Mouse (Mus musculus) left cerebral cortex, adult 2 months (tissue): ENCODE measurements around the gene Pilrb1. TPM values are rescaled to one million over a fixed set of nuclear protein-coding genes. Genes with fewer than 3 reads are reported as not detected.

Experiments
- DNase-seq, 2 experiments: peaks; one replicate each; pipeline ENCODE4 v3.0.0; 2021 to 2022; ENCODE audit warnings: low spot score in 2 of 2, mixed read lengths in 1 of 2; ENCODE audit errors: extremely low spot score in 1 of 2
- H3K27ac ChIP-seq: fragments of 200-600 bp; 2 replicates; pipeline ENCODE4 v1.8.1; 2022
- H3K4me3 ChIP-seq: fragments of 200-600 bp; 2 replicates; pipeline ENCODE4 v1.8.1; 2022
- CTCF ChIP-seq: fragments of 200-600 bp; IDR thresholded peaks from 2 replicates; pipeline ENCODE4 v1.8.1; 2022; ENCODE audit warnings: antibody characterized with exemption, mild to moderate bottlenecking, moderate library complexity
- intact Hi-C: fragments of 180-260 bp; cut with DNase I; formaldehyde crosslinking; loops from one replicate; pipeline ENCODE4 v1.15.1; 2025
- total RNA-seq, 2 experiments: library from RNA; stranded (reverse); gene quantifications; 2 replicates each; pipeline ENCODE4 v1.2.3; 2021

The Pilrb1 gene
- total RNA-seq, 2 experiments from 2014 or later, result not detected

- DNase-seq, result no peak
- TF ChIP-seq CTCF, result no peak
- intact Hi-C loops, result no loop called here
- Histone ChIP-seq H3K27ac (no peak overlapping the region), H3K4me3 (no peak overlapping the region)
Observed at GRCm38 (mm10) chr5:137817466-137818222, 40.3 kb downstream of the Pilrb1 start.

GRCm38 (mm10) chr5:137808316-137808715 is 49.6 kb downstream of the Pilrb1 start:
- intact Hi-C loops, result no loop called here
- no peak for DNase-seq
- Histone ChIP-seq H3K27ac (no peak overlapping the region), H3K4me3 (no peak overlapping the region)
- TF ChIP-seq CTCF, result no peak

GRCm38 (mm10) chr5:137806158-137806557 is 51.7 kb downstream of the Pilrb1 start:
- TF ChIP-seq CTCF, result no peak
- intact Hi-C loops, result no loop called here
- H3K27ac ChIP-seq, result no peak overlapping the region
- no peak for DNase-seq
- H3K4me3 ChIP-seq, result no peak overlapping the region

Other genes starting within 250 kb of the Pilrb1 start
- 10 to 100 TPM in 1 of 2 experiments, 1 to 10 TPM in 1; 9.6 to 11.2 TPM for gene Pcolce, start 244.3 kb downstream of the Pilrb1 start, total RNA-seq
- under 1 TPM; 0.23 to 0.42 TPM for gene Fbxo24, start 229.1 kb downstream of the Pilrb1 start, total RNA-seq
- 10 to 100 TPM; 15.9 to 21.2 TPM for gene Lrch4, start 229.0 kb downstream of the Pilrb1 start, total RNA-seq
- 10 to 100 TPM; 11.6 to 12.8 TPM for gene Gm20605, start 228.9 kb downstream of the Pilrb1 start, total RNA-seq
- gene Sap25, start 216.8 kb downstream of the Pilrb1 start, total RNA-seq, result 1 to 10 TPM; 4.8 to 7.2 TPM
- under 1 TPM; 0.14 to 0.29 TPM for gene Irs3, start 212.4 kb downstream of the Pilrb1 start, total RNA-seq
- 10 to 100 TPM; 43.6 to 45.5 TPM for gene Agfg2, start 173.4 kb downstream of the Pilrb1 start, total RNA-seq
- 10 to 100 TPM; 76.3 to 81.7 TPM for gene Nyap1, start 116.5 kb downstream of the Pilrb1 start, total RNA-seq
- gene Tsc22d4, start 112.4 kb downstream of the Pilrb1 start, total RNA-seq, result 100 to 1,000 TPM; 150 to 156 TPM
- 10 to 100 TPM; 22.8 to 25.6 TPM for gene Ppp1r35, start 79.3 kb downstream of the Pilrb1 start, total RNA-seq
- gene Mepce, start 70.5 kb downstream of the Pilrb1 start, total RNA-seq, result 10 to 100 TPM; 40.1 to 45.2 TPM
- gene Zcwpw1, start 70.3 kb downstream of the Pilrb1 start, total RNA-seq, result 1 to 10 TPM; 5.7 to 8.2 TPM
- 1 to 10 TPM in 1 of 2 experiments, under 1 TPM in 1; 0.54 to 1.3 TPM for gene Pilra, start 21.8 kb downstream of the Pilrb1 start, total RNA-seq
- not detected for gene Pilrb2, start 13.7 kb upstream of the Pilrb1 start, total RNA-seq
- gene Cyp3a13, start 63.5 kb upstream of the Pilrb1 start, total RNA-seq, result under 1 TPM in 1 of 2 experiments, not detected in 1; 0.14 TPM
- 10 to 100 TPM; 17.1 to 17.6 TPM for gene Gjc3, start 105.0 kb upstream of the Pilrb1 start, total RNA-seq
- gene Azgp1, start 123.4 kb upstream of the Pilrb1 start, total RNA-seq, result not detected
- not detected for gene Smok3a, start 163.2 kb upstream of the Pilrb1 start, total RNA-seq
- not detected for gene Smok3b, start 163.3 kb upstream of the Pilrb1 start, total RNA-seq
- not detected for gene Smok3c, start 195.1 kb upstream of the Pilrb1 start, total RNA-seq
- 10 to 100 TPM; 39.1 to 42.2 TPM for gene Zkscan1, start 227.0 kb upstream of the Pilrb1 start, total RNA-seq